Mouse (Mus musculus) adrenal gland, postnatal 14 days (tissue): ENCODE measurements around the gene Dtnbp1. TPM values are rescaled to one million over a fixed set of nuclear protein-coding genes. Genes with fewer than 3 reads are reported as not detected.

Experiments
- DNase-seq: peaks from one replicate; pipeline ENCODE4 v3.0.0; 2021; ENCODE audit warnings: mixed read lengths
- total RNA-seq: library from RNA; stranded (reverse); gene quantifications from 2 replicates; pipeline ENCODE4 v1.2.3, GENCODE M21; 2021

Gene Dtnbp1
- total RNA-seq, 1 experiment from 2014 or later = 69.3 TPM

DNA sequence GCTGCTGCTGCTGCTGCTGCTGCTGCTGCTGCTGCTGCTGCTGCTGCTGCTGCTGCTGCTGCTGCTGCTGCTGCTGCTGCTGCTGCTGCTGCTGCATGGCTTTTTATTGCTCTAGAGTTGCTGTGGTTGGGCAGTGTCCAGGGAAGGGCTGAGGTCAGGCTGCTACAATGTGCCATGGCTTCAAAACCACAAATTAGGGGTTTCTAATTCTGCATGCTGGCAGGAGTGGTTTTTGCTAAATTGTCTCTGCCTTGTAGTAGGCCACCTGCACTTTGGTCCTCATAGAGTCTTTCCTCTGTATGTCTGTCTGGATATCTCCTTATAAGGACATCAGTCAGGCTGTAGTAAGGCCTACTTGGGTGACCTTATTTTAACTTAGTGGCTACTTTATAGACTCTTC lies 98.5 kb downstream of the Dtnbp1 start:
- no peak for DNase-seq

DNA sequence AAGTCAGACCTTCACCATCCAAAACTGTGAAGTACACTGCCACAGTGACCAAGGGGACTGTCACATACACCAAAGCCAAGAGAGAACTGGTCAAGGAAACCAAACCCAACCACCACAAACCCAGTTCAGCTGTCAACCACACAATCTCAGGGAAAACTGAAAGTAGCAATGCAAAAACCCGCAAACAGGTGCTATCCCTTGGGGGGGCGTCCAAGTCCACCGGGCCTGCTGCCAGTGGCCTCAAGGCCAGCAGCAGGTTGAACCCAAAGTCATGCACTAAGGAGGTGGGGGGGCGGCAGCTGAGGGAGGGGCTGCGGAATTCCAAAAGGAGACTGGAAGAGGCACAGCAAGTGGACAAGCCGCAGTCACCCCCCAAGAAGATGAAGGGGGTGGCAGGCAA lies 99.6 kb downstream of the Dtnbp1 start:
- no peak for DNase-seq

DNA sequence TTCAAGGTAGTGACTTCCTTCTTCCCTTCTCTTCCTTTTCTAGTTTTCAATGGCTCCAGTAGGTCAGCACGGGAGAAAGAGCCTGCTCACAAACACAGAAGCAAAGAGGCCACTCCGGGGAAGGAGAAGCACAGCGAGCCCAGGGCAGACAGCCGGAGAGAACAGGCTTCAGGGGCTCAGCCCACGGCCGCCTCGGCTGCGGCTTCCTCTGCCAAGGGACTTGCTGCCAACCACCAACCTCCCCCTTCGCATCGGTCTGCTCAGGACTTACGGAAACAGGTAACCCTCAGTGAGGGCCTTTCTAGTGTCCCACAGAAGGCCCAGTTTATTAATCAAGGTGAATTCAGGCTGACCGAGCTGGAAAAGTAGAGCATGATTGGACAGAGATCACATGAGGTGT lies 105.7 kb downstream of the Dtnbp1 start:
- no peak for DNase-seq

DNA sequence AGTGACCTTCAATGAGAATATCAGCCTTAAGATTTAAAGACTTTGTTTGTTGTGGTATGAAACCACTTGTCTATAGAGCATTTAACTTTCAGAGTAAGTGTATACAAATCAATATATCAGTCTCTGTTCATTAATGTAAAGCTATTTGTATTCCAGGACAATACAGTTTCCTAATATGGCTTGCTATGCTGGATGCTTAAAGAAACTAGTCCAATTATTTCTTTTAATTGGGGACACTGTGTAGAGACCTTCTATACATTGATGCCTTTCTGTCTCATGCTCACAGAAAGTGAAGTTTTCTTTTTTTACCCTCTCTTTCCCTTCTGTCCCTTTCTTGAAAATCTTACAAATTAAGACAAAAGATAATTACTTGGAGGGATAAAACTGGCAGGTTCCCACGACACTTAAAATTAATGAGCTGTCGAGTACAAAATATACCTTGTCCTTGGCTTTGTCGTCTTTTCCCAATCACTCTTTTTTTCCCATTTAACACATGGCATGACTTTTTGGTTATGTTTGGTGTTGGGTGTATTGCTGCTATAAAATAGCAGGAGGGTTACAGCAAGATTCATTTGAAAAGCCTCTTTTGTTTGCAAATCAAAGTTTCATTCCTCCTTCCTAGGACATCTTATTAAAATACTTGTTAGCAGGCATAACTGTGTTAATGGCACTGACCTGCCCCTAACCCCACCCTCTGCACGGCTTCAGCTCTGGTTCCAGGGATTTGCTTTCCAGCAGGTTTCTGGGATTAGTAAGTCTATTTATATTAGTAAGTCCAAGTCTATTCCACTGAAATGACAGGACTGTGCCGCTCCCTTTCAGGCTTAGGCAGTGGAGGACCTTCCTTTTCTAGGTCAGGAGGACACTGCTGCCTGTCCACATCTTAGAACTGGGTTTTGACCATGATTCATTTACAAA lies 109.9 kb downstream of the Dtnbp1 start:
- DNase-seq = no peak

DNA sequence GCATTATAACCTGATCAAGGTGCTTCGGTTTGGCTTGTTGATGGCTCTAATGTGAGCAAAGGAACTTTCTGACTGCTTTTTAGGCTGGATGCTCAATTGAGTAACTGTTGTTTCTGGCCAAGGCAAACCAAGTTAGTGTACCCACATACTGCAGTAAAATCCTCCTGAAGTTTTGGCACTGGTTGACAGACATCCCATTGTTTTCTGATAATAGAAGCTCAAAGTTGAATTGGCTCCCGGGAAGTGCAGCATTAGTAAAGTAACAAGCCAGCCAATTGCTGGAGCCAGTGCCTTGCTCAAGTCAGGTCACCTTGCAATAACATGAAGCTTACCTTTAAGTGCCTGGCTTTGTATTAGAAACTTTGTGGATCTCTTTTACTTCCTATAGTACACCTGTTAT lies 111.3 kb downstream of the Dtnbp1 start:
- no peak for DNase-seq

DNA sequence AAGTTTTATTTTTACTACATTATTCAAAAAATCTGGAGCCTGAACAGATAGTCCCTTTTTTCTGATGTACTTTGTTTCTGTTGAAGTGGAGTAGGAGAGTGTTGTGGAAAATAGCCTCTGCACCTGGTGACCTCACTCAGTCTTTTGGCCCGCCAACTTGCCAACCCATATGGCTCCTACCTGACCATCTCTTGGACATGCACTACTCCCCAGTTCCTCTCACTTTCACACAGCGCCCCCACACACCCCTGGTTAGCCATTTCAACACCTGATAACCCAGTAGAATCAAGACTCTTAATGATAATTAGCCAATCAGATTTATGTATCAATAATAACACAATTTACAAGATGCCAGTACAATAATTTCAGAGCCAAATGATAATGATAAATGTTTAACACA lies 115.7 kb downstream of the Dtnbp1 start:
- DNase-seq = no peak

DNA sequence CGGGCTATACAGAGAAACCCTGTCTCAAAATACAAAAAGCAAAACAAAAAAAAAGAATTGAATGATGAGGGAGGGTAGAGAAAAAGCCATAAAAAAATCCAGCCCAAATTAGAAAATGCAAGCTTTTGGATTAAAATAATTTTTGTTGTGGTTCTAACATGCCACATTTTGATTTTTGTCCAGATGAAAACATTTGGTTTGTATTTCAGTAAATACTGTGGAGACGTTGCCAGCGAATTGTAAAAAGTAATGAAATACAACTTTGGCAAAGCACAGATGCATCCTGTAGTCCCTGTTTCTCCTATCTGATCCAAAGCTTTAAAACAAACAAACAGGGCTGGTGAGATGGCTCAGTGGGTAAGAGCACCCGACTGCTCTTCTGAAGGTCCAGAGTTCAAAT lies 120.9 kb downstream of the Dtnbp1 start:
- no peak for DNase-seq

DNA sequence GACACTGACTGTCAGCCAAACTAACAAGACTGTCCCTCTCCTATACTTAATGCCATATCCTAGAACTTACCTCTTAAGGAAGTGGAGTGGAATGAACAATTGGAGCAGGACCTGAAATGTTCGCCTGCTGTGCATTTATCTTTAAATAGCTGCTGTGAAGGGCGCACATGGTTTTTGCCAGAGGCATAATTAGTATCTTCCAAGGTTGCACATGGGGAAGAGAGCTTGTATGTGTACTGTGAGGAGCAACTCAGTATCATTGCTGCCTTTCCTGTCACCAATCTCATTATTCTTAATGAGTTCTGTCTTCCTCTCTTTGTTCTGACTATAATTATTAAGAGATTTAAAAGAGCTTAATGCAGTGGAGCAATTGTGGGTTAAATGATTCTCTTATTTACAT lies 125.1 kb downstream of the Dtnbp1 start:
- DNase-seq = no peak

Other genes starting within 250 kb of the Dtnbp1 start
- gene Gm9817, start 76.5 kb upstream of the Dtnbp1 start, total RNA-seq = 0.19 TPM in 1 of 2 replicates, not detected in the other